Mouse (Mus musculus) kidney, adult 18-20 months (tissue): ENCODE data around the gene Pfkm.

Experiments used
- DNase-seq: peaks from one replicate; pipeline ENCODE4 v3.0.0; 2021

The Pfkm gene

DNA sequence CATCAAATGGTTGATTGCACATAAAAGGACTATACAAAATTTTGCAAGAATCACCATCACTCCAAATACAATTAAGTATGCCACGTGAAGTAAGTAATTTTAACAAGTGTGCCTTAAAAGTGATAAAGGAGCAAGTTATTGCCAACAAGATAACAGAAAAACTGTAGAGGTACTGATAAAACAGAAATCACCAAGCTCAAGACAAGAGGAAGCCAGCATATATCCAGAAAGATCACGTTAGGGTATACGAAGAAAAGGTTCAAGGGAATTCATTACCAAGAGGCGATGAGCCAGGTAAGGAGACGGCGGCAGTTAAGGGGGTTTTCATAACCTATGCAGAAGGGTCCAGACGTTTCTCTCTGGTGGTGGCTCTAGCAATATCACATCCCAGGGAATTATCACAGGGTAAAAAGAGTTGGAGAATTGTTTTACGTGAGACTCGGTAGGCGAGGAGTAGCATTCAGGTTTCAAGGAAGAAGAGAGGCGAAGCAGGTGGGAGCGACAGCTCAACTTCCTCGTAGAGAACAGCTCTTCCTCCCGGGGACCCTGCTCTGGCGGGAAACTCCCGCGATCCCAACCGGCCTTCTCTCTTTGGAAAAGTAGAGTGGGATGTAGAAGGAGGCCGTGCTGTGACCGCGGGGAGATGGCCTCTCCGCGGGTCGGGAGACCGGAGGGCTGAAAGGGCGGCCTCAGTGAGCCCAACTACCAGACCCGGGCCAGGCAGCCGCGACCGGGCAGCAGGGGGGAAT lies at the start of gene Pfkm:
Pfkm (plus strand) TSS at position 218 of the 749 bp plus-strand sequence.
- DNase-seq = no peak

- DNase-seq = no peak
These were observed 48.4 kb upstream of the Pfkm start for GRCm38 (mm10) chr15:98043967-98044366.

DNA sequence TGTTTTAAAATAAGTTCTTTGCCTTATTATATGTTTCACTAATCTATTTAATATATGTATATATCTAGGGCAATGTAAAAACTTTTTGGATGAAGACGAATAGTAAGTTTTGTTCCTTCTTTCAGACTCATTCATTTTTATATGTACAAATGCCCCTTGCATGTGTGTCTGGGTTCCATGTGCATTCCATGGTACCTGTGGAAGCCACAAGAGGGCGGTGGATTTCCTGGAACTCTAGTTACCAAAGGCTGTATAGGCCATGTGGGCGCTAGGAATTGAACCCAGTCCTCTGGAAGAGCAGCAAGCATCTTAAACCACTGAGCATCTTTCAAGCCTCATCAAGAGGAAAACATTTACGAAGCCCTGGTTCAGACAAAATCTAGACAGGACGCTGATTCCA lies 48.0 kb upstream of the Pfkm start:
- no peak for DNase-seq

DNA sequence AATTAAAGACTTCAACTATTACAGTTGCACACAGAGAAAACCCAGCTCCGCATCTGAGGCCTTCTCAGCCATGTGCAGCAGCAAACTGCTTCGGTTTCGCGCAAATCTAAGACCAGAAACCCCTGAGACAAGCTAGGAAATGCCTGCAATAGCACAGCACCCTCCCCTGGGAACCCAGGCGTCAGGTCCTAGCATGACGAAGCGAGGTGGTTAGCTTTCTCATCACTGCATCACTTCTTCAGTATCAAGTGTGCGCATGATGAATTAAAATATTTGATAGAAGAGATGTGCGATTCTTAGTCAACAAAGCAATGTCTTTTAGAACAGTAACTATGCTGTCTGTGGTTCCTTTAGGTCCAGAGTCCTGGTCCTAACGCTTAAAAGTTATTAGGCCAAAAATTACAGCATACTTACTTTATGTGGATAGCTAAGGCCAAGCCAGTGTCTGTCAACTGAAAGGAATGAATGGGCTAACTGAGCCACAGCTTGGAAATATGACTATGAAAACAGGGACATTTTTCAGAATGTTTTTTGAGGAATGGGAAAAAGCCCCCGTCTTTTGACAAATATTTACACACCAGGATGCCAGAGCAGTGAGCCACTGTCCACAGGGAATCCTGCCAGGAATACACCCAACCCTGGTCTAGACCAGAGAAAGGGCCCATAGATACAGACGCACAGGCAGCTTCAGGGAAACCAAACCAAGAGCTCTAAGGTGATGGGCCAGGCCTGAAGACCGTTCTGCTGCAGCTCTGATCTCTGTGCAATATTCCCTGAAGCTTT lies 43.3 kb upstream of the Pfkm start:
- no peak for DNase-seq

DNA sequence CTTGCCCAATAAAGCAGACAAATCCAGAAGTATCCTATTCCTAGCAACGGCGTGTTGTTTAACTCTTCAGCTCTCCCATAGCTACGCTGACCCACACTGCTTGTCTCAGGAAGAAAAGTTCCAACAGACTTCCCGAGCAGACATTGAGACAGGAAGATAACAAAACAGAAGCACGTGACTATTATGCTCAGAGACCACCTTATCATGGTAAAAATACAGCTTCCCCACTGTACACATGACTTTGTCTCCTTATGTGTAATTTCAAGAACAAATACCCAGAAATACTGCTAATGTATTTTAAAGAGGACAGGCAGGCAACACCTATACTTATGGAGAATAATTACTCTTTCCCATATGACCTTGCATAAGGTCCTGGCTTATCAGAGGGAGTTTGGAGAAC lies 40.7 kb upstream of the Pfkm start:
- no peak for DNase-seq

- DNase-seq = peak; percentile 8
These were observed 37.1 kb upstream of the Pfkm start for GRCm38 (mm10) chr15:98055246-98055645.

- DNase-seq = no peak
These were observed 26.5 kb upstream of the Pfkm start for GRCm38 (mm10) chr15:98065881-98066280.

DNA sequence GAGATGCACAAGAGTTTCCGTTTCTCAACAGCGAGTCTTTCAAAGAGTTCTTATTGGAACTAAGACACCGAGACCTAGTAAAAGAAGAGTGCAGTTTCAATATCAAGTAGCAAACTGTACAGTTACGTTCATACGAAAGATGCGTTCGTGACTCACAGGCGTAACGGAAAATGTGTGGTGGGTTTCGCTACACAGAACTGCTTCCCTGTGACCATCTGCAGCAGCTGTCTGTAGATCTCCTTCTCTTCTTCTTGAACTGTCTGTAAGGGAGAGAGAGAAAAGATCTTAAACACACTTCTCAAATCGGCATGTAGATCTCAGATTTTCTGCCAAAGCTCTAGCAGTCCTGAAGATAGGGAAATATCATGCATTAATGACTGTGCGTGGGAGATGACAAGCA lies 25.8 kb upstream of the Pfkm start:
- DNase-seq = no peak

- DNase-seq = no peak
These were observed 24.9 kb upstream of the Pfkm start for GRCm38 (mm10) chr15:98067492-98067891.

DNA sequence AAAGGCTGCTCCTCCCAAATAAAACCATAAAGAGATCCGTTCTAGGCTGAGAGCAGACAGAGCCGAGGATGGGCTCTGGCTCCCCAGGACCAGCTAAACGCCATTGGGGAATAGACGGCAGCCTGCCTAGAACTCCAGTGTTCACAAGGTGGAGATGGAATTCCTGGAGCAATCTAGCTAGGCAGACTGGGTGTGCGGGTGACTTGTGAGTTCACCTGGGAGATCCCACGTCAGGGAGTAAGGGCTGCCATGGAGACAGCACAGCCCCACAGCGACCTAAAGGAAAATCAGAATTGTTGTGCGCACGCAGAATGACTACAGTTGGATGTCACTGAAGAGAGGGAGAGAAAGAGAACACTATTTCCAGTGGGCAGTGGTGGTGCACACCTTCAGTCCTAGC lies 23.9 kb upstream of the Pfkm start:
- no peak for DNase-seq

GRCm38 (mm10) chr15:98069566-98070245 lies 22.7 kb upstream of the Pfkm start:
- no peak for DNase-seq

DNA sequence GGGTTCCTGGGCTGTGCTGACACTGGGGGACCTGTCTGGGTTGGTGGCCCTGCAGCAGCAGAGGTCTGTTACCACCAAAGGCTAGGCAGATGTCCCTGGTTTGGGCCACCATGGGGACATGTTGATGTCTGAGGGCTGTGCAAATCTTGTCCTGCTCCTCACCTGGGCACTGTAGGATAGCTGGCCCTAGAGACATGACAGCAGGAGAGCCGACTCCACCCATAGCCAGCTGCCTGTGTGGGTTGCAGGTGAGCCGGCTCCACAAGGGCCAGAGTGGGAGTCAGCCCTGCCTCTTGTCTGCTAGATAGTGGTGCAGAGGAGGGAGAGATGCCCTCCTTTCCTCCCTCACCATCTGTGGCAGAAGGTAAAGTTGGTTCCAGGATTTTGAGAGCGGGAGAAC lies 22.0 kb upstream of the Pfkm start:
- DNase-seq = no peak

- no peak for DNase-seq
These were observed 17.9 kb upstream of the Pfkm start for GRCm38 (mm10) chr15:98074521-98074920.

GRCm38 (mm10) chr15:98075034-98075433 lies 17.4 kb upstream of the Pfkm start:
- no peak for DNase-seq

DNA sequence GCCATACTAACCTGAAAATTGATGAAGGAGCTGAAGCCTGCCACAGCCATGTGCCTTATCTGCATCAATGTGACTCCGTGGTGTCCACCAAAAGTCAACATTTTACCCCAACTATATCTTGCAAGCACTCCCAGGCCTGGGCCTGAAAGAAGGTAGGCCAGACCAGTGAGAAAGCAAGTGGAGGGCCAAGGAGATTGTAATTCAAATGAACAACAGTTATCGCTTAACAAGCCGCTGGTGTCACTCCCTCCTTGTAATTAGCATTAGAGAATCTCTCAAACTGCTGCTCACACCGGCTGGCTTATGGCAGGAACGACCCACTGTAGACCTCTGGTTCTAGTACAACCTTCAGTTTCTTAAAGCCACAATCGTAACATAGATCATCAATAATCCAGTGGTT lies 15.5 kb upstream of the Pfkm start:
- DNase-seq = no peak

DNA sequence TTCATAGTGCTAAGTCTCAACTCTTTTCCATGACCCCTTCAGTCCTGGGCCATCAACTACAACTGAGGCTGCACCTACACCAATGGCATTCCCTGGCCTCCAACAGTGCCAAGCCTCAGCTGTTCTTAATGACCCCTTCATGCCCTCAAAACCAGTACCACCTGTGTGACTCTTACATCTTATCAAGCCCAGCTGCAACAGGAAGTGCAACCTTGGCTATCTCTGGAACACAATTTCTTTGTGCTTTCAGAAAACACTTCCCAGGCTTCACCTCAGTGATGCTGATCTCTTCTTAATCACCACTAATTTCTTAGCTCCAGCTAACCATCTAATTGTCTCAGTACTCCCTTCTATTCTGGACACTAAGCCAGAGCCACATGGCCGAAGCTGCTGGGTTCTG lies 3.5 kb upstream of the Pfkm start:
- DNase-seq = no peak

GRCm38 (mm10) chr15:98089421-98090183 lies 2.8 kb upstream of the Pfkm start:
- peak; percentile 27 for DNase-seq

DNA sequence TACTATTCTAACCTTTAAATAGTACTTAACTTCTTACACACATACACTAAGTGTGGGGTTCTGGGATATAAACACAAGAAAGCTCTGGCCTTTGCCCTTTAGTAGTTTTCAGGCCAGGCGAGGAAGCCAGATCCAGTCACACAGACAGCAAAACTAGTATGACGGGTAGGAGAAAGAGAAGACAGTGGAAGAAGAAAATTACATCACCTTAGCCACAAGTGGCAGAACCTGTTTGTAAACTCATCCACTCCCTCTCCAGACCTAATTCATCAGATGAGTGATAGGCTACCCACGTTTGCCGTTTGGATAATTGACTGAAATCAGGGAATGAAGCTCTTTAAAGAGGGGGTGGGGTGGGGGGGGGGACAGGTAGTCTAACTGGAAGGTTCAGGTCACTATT lies 548 bp upstream of the Pfkm start:
- DNase-seq = no peak

DNA sequence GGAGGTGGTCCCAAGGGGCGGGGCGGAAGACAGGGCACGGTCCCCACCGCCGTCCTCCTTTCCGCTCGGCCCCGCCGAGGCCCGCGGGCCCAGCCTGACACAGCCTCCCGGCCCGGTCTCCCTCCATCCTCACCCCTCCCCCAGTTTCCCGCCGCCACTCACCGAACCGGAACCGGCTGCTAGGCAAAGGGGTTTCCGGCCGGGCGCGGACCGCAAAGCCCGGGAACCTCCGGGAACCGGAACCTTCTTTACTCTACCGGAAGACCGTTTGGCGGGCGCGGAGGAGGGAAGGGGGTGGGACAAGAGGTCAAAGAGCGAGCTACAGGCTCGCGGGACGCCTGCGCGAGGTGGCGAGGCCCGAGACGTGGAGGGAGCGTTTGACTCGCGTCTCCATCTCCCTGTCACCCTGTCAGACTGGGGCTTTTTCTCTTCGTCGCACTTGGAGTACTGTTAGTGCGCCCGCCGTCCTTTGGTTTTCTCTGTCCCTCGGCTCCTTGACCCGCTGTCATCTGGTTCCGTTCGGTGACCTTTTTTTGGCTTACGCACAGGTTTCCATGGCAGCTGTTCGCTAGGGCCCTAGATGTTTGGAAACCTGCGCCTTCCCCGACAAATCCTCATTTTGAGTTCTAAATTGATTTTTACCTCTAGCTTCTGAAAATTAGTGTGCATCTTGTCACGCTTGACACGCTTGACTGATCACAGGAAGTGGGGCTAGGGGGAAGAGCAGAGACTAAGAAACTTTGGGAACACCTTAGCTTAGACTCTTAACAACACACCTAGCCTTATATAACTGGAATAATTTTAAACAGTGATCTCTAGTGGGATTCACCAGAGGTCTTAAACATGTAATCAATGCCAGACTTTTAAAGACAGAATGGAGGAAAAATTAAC lies 977 bp downstream of the Pfkm start, which contains the start of gene Senp1:
Senp1 (minus strand) TSS at position 624 of the 891 bp plus-strand sequence.
- peak; percentile 94 for DNase-seq

- DNase-seq = no peak
These were observed 2.5 kb downstream of the Pfkm start for GRCm38 (mm10) chr15:98094905-98095304.

DNA sequence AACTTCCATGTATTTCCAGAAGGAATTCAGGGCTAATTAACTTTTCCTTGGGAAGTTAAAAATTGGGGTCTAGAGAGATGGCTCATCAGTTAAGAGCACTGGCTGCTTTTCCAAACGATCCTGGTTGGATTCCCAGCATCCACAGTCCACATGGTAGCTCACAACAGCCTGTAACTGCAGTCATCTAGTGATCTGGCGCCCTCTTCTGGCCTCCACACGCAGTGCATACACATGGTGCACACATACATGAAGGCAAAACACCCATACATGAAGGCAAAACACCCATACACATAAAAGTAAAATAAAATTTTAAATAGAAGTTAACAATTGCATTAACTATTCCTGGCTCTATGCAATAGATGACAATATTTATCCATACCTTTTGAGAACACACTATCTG lies 4.6 kb downstream of the Pfkm start:
- DNase-seq = no peak

GRCm38 (mm10) chr15:98098519-98098918 lies 6.1 kb downstream of the Pfkm start:
- no peak for DNase-seq
